24 mouse cellular contexts compared by ENCODE assay signal in the genomic region with DNA sequence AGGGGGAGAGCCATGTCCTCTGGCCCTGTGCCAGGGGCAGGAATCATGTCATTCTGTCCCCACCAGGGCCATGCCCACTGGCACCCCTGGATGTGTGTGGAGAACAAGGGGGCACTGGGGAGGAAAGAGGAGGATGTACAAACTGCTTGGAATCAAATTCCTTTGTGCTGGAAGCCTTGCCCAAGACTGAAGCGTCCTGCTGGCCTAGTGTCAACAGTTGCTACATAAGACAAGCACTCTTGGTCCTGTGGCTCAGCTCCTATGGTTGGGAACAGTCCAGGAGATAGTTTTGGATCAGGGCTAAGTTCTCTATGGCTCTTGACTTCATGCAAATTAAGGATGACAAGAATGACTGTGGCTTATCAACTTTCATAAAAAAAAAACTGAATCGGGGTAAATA.
DNase-seq lines count a peak whose midpoint lies in the region; TF ChIP-seq lines count a peak whose summit lies in the region.
"Had no signal": no experiment of that assay in that cellular context is flagged by ENCODE, and none has a peak within 500 bp of the region (broad histone marks: within the 10 kb centered on the region; RNA-seq: fewer than 3 reads in every experiment).

No protein-coding gene starts in this region.

- peak; percentile 29 for DNase-seq in gastrocnemius, adult 2 months
- DNase-seq in gastrocnemius, postnatal 36 days: no peak
- peak; percentile 47 to 60 for DNase-seq in lung, adult 18-20 months
- peak; percentile 58 for DNase-seq in lung, postnatal 14 days
- DNase-seq in heart, postnatal 10 days: no peak
- no peak for DNase-seq in urinary bladder, postnatal 10 days (ENCODE audit: low spot score)
- DNase-seq in retina, postnatal 1 day: no peak
- DNase-seq: cerebellum, adult 18-20 months; kidney, adult 18-20 months; kidney, postnatal 25 days; right cerebral cortex, postnatal 4 days; thymus, postnatal 4 days had no signal

- H3K27ac ChIP-seq in gastrocnemius, adult 2 months: no peak overlapping the region
- H3K27ac ChIP-seq: embryonic facial prominence, embryonic 10.5 days; embryonic facial prominence, embryonic 15.5 days; forebrain, embryonic 13.5 days; heart, adult 2 months; hindbrain, embryonic 15.5 days; kidney, embryonic 15.5 days; left cerebral cortex, adult 2 months; limb, embryonic 12.5 days; midbrain, embryonic 10.5 days; neural tube, embryonic 12.5 days had no signal

- TF ChIP-seq CTCF in gastrocnemius, adult 2 months (IDR thresholded peaks at IDR 0.05): no peak

- no peak overlapping the region for H3K4me3 ChIP-seq in gastrocnemius, adult 2 months
- H3K4me3 ChIP-seq: embryonic facial prominence, embryonic 10.5 days; embryonic facial prominence, embryonic 15.5 days; forebrain, embryonic 13.5 days; heart, adult 2 months; heart, embryonic 12.5 days; hindbrain, embryonic 15.5 days; kidney, embryonic 15.5 days; left cerebral cortex, adult 2 months; limb, embryonic 12.5 days; midbrain, embryonic 10.5 days; myocyte; neural tube, embryonic 12.5 days had no signal

- intact Hi-C loops in gastrocnemius, adult 2 months (cut with DNase I): loop anchor here (10.0 kb wide), 1 partner anchor 419 kb away; no protein-coding TSS in a partner anchor
- intact Hi-C loops in gastrocnemius, postnatal 36 days (cut with DNase I): no loop called here
- intact Hi-C loops in heart, postnatal 10 days (cut with DNase I): no loop called here

Comparison
In these comparisons a context has a peak if more than half of its experiments do, and no peak if none do; other contexts are left out.
1. DNase-seq: peak in gastrocnemius, adult 2 months (single experiment), lung, adult 18-20 months (2 of 2) and lung, postnatal 14 days (single experiment); none in gastrocnemius, postnatal 36 days (0 of 2), heart, postnatal 10 days (0 of 2), urinary bladder, postnatal 10 days (single experiment) and retina, postnatal 1 day (single experiment).